In the genomic region with DNA sequence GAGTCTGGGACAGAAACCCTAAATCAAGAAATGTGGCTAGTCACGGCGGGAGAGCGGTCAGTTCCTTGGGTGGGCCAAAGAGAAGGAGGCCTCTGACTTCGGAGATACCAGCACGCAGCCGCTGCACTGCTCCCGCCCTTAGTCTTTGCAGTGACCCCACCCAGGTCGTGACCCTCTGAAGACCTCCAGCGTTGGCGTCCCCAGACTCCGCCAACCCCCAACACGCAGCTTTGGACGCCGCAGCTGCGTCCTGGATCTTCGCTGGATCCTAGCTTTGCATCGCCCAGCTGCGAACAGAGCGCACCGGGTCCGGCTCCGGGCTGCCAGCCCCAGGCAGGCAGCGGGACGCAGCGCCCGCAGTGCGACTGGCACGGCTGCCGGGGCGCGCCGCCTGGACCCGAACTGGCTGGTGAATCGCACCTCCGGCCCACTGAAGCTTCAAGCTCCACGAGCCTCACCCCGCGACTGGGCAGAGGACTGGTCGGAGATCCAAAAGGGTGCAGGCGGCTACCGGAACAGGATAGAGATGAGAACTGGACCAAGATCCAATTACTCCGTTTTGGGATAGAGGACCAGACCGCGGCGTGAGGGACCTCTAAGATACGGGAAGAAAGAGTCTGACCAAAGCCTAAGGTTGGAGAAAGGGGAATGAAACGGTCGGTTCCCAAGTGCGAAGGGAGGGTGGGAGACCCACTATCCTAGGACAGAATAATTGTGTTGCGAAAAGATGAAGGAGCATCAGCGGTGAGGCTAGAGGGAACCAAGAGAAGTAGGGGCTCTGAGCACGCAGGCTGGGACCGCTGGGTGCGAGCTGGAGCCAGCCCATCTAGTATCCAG, we compare ENCODE assay signal across 8 mouse cellular contexts. TPM values are rescaled to one million over a fixed set of nuclear protein-coding genes. Genes with fewer than 3 reads are reported as not detected.
DNase-seq lines count a peak whose midpoint lies in the region; ATAC-seq and TF ChIP-seq lines count a peak whose summit lies in the region.

No protein-coding gene starts in this region.

- intact Hi-C loops in gastrocnemius, adult 2 months (cut with DNase I) = no loop called here
- intact Hi-C loops in gastrocnemius, postnatal 36 days (cut with DNase I) = no loop called here

- peak overlapping the region; percentile 81 for H3K4me3 ChIP-seq in gastrocnemius, adult 2 months
- H3K4me3 ChIP-seq in forebrain, embryonic 13.5 days = peak overlapping the region; percentile 68
- peak overlapping the region; percentile 60 for H3K4me3 ChIP-seq in limb, embryonic 15.5 days

- no peaks in the 10 kb centered on the region for H3K9me3 ChIP-seq in forebrain, embryonic 13.5 days (replicated peaks)
- H3K9me3 ChIP-seq in limb, embryonic 15.5 days = no peaks in the 10 kb centered on the region

- no peak for TF ChIP-seq CTCF in gastrocnemius, adult 2 months (IDR thresholded peaks at IDR 0.05)

- H3K4me1 ChIP-seq in forebrain, embryonic 13.5 days = peaks cover 15% of the 10 kb centered on the region
- peaks cover 24% of the 10 kb centered on the region for H3K4me1 ChIP-seq in limb, embryonic 15.5 days

- H3K9ac ChIP-seq in forebrain, embryonic 13.5 days = peak overlapping the region; percentile 64
- no peak overlapping the region for H3K9ac ChIP-seq in limb, embryonic 15.5 days

- peak; percentile 3; the same call in 1 of the 2 replicates for ATAC-seq in forebrain, embryonic 13.5 days
- no peak for ATAC-seq in limb, embryonic 15.5 days (ENCODE audit: insufficient number of reproducible peaks, low FRiP score, low TSS enrichment, low read depth)

- WGBS in forebrain, embryonic 13.5 days = under 1% methylated on average over 54 of the region's 54 CpGs
- 1% methylated on average over 54 of the region's 54 CpGs for WGBS in limb, embryonic 15.5 days

- peak overlapping the region; percentile 90 for H3K4me2 ChIP-seq in forebrain, embryonic 13.5 days
- H3K4me2 ChIP-seq in limb, embryonic 15.5 days = peak overlapping the region; percentile 97

- no peaks in the 10 kb centered on the region for H3K36me3 ChIP-seq in forebrain, embryonic 13.5 days (ENCODE audit: poor library complexity, severe bottlenecking)
- no peaks in the 10 kb centered on the region for H3K36me3 ChIP-seq in limb, embryonic 15.5 days

- DNase-seq in gastrocnemius, adult 2 months = no peak
- no peak for DNase-seq in gastrocnemius, postnatal 36 days
- DNase-seq in right cerebral cortex, postnatal 14 days = peak; percentile 31
- no peak for DNase-seq in right cerebral cortex, postnatal 36 days (ENCODE audit: low spot score in 2 of 2)
- DNase-seq in retina, embryonic 14.5 days (ENCODE audit: low spot score) = peak; percentile 51
- DNase-seq in ovary, adult 18-20 months (ENCODE audit: low spot score) = no peak

- 0 out of 2 replicates have a peak overlapping the region, but pooled peaks have one; percentile 8 for H3K27ac ChIP-seq in gastrocnemius, adult 2 months
- no peak overlapping the region for H3K27ac ChIP-seq in forebrain, embryonic 13.5 days
- H3K27ac ChIP-seq in limb, embryonic 15.5 days = no peak overlapping the region

- H3K27me3 ChIP-seq in forebrain, embryonic 13.5 days = peaks cover 64% of the 10 kb centered on the region
- H3K27me3 ChIP-seq in limb, embryonic 15.5 days = peaks cover 77% of the 10 kb centered on the region

RNA-seq across cellular contexts. Expression of gene Zfyve28, which starts 1.0 kb away (rescaled TPM):
- under 1 TPM; 0.36 to 0.64 TPM for total RNA-seq in gastrocnemius, adult 2 months (2021)
- total RNA-seq in gastrocnemius, postnatal 36 days (2021) = 1 to 10 TPM; 1.0 to 1.2 TPM
- polyA plus RNA-seq in forebrain, embryonic 13.5 days (2015; fragmentation: Nextera tagmentation; extraction: Ambion mirVana) = 1.8 and 1.9 TPM in 2 replicates
- 0.82 and 1.1 TPM in 2 replicates for polyA plus RNA-seq in limb, embryonic 15.5 days (2015; fragmentation: Nextera tagmentation; extraction: Ambion mirVana)

RNA-seq across cellular contexts. Expression of gene Cfap99, which starts 1.2 kb away (rescaled TPM):
- total RNA-seq in gastrocnemius, adult 2 months (2021) = not detected
- total RNA-seq in gastrocnemius, postnatal 36 days (2021) = not detected
- 0.08 TPM in 1 of 2 replicates, not detected in the other for polyA plus RNA-seq in forebrain, embryonic 13.5 days (2015; fragmentation: Nextera tagmentation; extraction: Ambion mirVana)
- not detected in 2 replicates for polyA plus RNA-seq in limb, embryonic 15.5 days (2015; fragmentation: Nextera tagmentation; extraction: Ambion mirVana)

RNA-seq across cellular contexts. Expression of gene Rnf4, which starts 48.9 kb away (rescaled TPM):
- 10 to 100 TPM; 16.5 to 19.8 TPM for total RNA-seq in gastrocnemius, adult 2 months (2021)
- total RNA-seq in gastrocnemius, postnatal 36 days (2021) = 10 to 100 TPM; 16.6 to 18.4 TPM
- polyA plus RNA-seq in forebrain, embryonic 13.5 days (2015; fragmentation: Nextera tagmentation; extraction: Ambion mirVana) = 153 and 162 TPM in 2 replicates
- polyA plus RNA-seq in limb, embryonic 15.5 days (2015; fragmentation: Nextera tagmentation; extraction: Ambion mirVana) = 151 and 157 TPM in 2 replicates

Comparison
In these comparisons a context has a peak if more than half of its experiments do, and no peak if none do; other contexts are left out.
1. DNase-seq: peak in right cerebral cortex, postnatal 14 days (single experiment) and retina, embryonic 14.5 days (single experiment); none in gastrocnemius, adult 2 months (single experiment), gastrocnemius, postnatal 36 days (0 of 2), right cerebral cortex, postnatal 36 days (0 of 2) and ovary, adult 18-20 months (single experiment).
2. Peak in every context shown above with its lines, with median percentiles within 50 percentile points of each other: H3K4me3 ChIP-seq.